Mouse (Mus musculus): ENCODE data around the gene Fut11.

- TF ChIP-seq CTCF (IDR thresholded peaks at IDR 0.05 in 2 of 3, conservative IDR thresholded peaks at IDR 0.05 in 1 of 3; ENCODE audit: control insufficient read depth in 1 of 3, insufficient read depth in 1 of 3, low read depth in 2 of 3, low read length in 3 of 3, poor library complexity in 1 of 3, severe bottlenecking in 1 of 3) (no peak), MAFK (IDR thresholded peaks at IDR 0.05; ENCODE audit: borderline replicate concordance, low read depth, low read length) (no peak), ZC3H11A (IDR thresholded peaks at IDR 0.05; ENCODE audit: low read depth, low read length) (no peak), UBTF (IDR thresholded peaks at IDR 0.05; ENCODE audit: borderline replicate concordance, insufficient read depth, low read depth, low read length) (no peak), CHD1 (IDR thresholded peaks at IDR 0.05; ENCODE audit: low read depth, low read length) (no peak), POLR2A (IDR thresholded peaks at IDR 0.05; ENCODE audit: control insufficient read depth in 1 of 2, insufficient read depth in 1 of 2, low read depth in 1 of 2, low read length in 2 of 2, poor library complexity in 1 of 2) (no peak), JUND (IDR thresholded peaks at IDR 0.05; ENCODE audit: low read depth, low read length) (no peak), TCF12 (IDR thresholded peaks at IDR 0.05; ENCODE audit: low read depth, low read length) (no peak), EP300 (IDR thresholded peaks at IDR 0.05; ENCODE audit: low read depth in 1 of 2, low read length in 2 of 2) (no peak)
Observed at GRCm38 (mm10) chr14:20661661-20662331, 33.0 kb upstream of the Fut11 start.

Measured in MEL (cell line).